Mouse (Mus musculus): Measurements from ENCODE around the gene Sorcs3. TPM values are rescaled to one million over a fixed set of nuclear protein-coding genes. Genes with fewer than 3 reads are reported as not detected.

Gene Sorcs3
- polyA plus RNA-seq, 1 experiment from 2014 or later = 12.7 TPM

DNA sequence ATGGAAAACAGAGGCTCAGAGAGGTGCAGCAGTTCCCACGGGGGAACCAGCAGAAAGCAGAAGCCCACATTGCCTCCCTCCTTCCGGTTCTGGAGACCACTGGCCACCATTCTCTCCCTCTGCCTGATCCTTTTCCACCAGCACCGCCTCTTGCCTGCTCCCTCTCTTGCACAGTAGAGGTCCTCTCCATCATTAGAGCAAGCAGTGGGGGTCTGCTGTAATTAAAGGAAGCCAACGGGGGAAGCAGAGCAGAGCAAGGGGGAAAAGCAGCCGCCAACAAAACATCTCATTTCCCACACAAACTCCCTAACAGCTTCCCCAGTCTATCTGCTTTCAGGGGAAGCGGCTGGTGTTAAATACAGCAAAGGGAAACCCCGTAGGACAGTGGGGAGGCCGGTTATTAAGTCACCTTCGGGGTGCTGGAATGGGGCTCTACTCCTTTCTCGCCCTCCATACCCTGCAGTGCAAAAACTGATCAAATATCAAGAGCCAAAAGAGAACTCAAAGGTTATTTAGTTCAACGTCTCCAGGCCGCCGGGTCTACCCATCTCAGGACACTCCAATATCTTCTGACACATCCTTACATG lies 32.1 kb downstream of the Sorcs3 start:
- H3K9ac ChIP-seq = no peak overlapping the region
- WGBS = 46% methylated on average over 13 of the region's 13 CpGs
- no peaks in the 10 kb centered on the region for H3K9me3 ChIP-seq
- no peaks in the 10 kb centered on the region for H3K36me3 ChIP-seq
- H3K4me1 ChIP-seq (replicated peaks) = peaks cover 21% of the 10 kb centered on the region
- H3K27me3 ChIP-seq = peaks cover 20% of the 10 kb centered on the region
- ATAC-seq (ENCODE audit: low read depth) = no peak
- H3K4me3 ChIP-seq = no peak overlapping the region
- H3K27ac ChIP-seq (replicated peaks) = no peak overlapping the region
- no peak overlapping the region for H3K4me2 ChIP-seq

DNA sequence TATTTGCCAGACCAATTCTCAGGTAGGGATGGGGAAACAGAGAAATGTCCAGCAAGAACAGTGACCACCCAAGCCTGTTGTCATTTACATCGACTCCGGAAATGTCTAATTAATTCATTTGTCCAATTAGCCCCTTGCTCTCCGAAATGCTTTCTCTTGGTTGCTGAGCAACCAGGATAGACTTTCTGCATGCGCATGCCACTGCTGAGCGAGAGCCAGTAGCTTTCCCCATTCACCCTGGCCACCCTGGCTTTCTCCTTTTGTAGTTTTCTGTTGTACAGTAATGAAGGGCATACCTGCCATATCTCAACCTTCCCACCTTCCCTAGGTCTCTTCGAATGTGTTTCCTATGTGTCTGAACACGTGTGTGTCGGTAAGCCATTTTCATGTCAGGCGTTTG lies 32.6 kb downstream of the Sorcs3 start:
- H3K9me3 ChIP-seq = no peaks in the 10 kb centered on the region
- WGBS = 50% methylated on average over 9 of the region's 9 CpGs
- no peak overlapping the region for H3K4me3 ChIP-seq
- H3K36me3 ChIP-seq = no peaks in the 10 kb centered on the region
- ATAC-seq (ENCODE audit: low read depth) = 0 out of 2 replicates have a peak, but pooled peaks have one; percentile 34
- H3K27ac ChIP-seq (replicated peaks) = no peak overlapping the region
- no peak overlapping the region for H3K9ac ChIP-seq
- peaks cover 21% of the 10 kb centered on the region for H3K4me1 ChIP-seq (replicated peaks)
- H3K4me2 ChIP-seq = no peak overlapping the region
- H3K27me3 ChIP-seq = peaks cover 20% of the 10 kb centered on the region

DNA sequence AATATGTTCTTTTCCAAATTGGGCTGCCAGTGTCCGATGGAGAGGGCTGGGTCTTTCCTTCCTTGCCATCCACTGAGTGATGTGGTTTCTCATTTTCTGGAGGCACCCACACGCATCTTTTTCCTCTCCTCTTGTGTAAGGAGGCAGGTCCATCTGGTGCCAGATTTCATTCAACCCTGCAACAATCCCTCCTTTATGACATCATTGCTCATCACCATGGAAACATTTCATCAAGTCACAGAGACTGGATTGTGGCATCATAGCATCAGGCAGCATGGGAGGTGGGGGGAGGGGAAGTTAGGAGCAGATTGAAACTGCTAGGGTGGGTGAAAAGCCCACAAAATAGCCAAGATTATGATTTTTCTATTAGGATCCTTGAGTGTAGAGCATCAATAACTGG lies 35.1 kb downstream of the Sorcs3 start:
- H3K27me3 ChIP-seq = peaks cover 20% of the 10 kb centered on the region
- peaks cover 21% of the 10 kb centered on the region for H3K4me1 ChIP-seq (replicated peaks)
- H3K27ac ChIP-seq (replicated peaks) = no peak overlapping the region
- H3K9me3 ChIP-seq = no peaks in the 10 kb centered on the region
- ATAC-seq (ENCODE audit: low read depth) = no peak
- no peak overlapping the region for H3K9ac ChIP-seq
- WGBS = 34% methylated on average over 2 of the region's 2 CpGs
- H3K36me3 ChIP-seq = no peaks in the 10 kb centered on the region
- H3K4me3 ChIP-seq = no peak overlapping the region
- H3K4me2 ChIP-seq = no peak overlapping the region

DNA sequence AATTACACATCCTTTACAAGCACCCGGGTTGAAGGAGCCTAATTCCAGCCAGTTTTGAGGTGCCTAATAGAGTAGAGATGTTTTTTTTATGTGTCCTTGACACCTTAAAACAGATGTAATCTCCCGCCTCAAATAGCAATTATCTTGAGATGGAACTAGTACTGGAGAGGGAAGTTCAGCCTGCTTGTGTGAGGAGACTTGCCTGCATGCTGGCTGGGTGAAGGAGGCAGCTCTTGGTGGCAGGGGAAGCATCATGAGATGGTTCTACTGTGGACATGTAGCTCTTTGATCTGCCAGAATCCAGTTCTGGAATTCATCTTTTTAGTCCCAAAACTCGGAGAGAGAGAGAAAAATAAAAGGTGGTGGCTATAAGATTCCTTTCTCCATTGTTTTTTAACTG lies 38.2 kb downstream of the Sorcs3 start:
- ATAC-seq (ENCODE audit: low read depth) = no peak
- Histone ChIP-seq H3K4me1 (replicated peaks) (peaks cover 9% of the 10 kb centered on the region), H3K4me3 (no peak overlapping the region), H3K36me3 (no peaks in the 10 kb centered on the region), H3K4me2 (no peak overlapping the region), H3K27me3 (peaks cover 6% of the 10 kb centered on the region), H3K27ac (replicated peaks) (no peak overlapping the region), H3K9ac (no peak overlapping the region), H3K9me3 (no peaks in the 10 kb centered on the region)
- WGBS = 77% methylated on average over 3 of the region's 3 CpGs

DNA sequence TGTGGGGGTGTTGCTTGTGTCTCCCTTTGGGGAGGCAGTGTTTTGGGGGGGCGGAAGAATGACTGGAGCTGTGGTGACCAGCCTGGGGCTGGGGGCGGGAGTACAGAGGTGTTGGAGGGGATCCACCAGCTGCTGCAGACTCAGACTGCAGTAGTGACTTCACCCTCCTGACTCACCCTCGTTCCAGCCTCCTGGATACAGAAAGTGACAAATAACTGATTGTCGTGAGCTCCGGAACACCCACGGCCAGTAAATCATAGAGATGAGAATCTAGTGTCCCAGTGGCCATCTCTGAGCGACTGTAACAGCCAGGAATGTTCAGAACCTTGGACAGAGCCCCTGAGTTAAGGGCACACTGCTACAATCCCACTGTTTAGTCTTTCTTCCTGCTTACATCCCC lies 53.4 kb downstream of the Sorcs3 start:
- Histone ChIP-seq H3K27ac (replicated peaks) (no peak overlapping the region), H3K4me1 (replicated peaks) (peaks cover 7% of the 10 kb centered on the region; the same call in 1 of the 2 replicates), H3K36me3 (no peaks in the 10 kb centered on the region), H3K9ac (no peak overlapping the region), H3K9me3 (no peaks in the 10 kb centered on the region), H3K27me3 (no peaks in the 10 kb centered on the region), H3K4me3 (no peak overlapping the region), H3K4me2 (no peak overlapping the region)
- ATAC-seq (ENCODE audit: low read depth) = no peak
- WGBS = 70% methylated on average over 7 of the region's 7 CpGs

DNA sequence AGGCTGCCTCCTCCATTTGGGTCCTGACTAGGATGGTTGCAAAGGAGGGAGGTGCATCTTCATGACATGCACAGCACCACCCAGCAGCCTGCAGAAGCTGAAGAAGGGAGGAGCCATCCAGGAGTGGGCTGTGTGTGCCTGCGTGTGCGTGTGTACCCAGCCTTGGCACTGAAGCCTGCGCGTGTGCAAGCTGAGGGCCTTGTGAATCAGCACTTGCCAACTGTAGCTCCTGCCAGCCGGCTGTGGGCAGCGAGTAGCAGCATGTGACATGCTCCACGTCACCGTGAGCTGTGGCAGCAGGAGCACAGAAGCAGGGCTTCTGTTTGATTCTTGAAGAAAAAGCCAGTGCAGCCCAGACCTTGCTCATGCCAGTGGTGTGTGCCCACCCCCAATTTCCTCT lies 54.8 kb downstream of the Sorcs3 start:
- no peak for ATAC-seq (ENCODE audit: low read depth)
- Histone ChIP-seq H3K4me3 (no peak overlapping the region), H3K4me2 (no peak overlapping the region), H3K27ac (replicated peaks) (no peak overlapping the region), H3K9ac (no peak overlapping the region), H3K36me3 (no peaks in the 10 kb centered on the region), H3K27me3 (no peaks in the 10 kb centered on the region), H3K4me1 (replicated peaks) (peaks cover 7% of the 10 kb centered on the region; the same call in 1 of the 2 replicates), H3K9me3 (no peaks in the 10 kb centered on the region)
- WGBS = 90% methylated on average over 8 of the region's 8 CpGs

DNA sequence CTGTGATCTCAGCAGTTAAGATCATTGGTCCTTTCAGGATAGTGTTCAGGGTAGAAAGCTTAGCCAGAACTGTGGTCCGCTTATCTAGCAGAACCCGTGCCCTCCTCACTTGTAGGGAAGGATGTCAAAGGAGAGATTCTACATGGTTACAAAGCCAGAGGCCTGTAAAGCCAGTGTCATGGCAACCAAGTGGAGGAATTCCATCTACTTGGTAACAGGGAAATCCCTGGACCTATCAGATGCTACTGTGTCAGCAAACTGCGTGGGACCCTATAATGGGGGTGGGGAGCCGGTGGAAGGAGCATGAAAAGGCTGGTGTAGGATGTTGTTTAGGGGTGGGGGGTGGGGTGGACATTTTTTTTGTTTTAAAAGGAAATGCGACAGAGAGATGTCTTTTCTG lies 57.9 kb downstream of the Sorcs3 start:
- H3K27me3 ChIP-seq = no peaks in the 10 kb centered on the region
- ATAC-seq (ENCODE audit: low read depth) = no peak
- H3K4me2 ChIP-seq = no peak overlapping the region
- no peaks in the 10 kb centered on the region for H3K36me3 ChIP-seq
- no peaks in the 10 kb centered on the region for H3K9me3 ChIP-seq
- no peak overlapping the region for H3K4me3 ChIP-seq
- H3K4me1 ChIP-seq (replicated peaks) = peaks cover 7% of the 10 kb centered on the region; the same call in 1 of the 2 replicates
- WGBS = 46% methylated on average over 5 of the region's 5 CpGs
- H3K27ac ChIP-seq (replicated peaks) = no peak overlapping the region
- H3K9ac ChIP-seq = no peak overlapping the region

DNA sequence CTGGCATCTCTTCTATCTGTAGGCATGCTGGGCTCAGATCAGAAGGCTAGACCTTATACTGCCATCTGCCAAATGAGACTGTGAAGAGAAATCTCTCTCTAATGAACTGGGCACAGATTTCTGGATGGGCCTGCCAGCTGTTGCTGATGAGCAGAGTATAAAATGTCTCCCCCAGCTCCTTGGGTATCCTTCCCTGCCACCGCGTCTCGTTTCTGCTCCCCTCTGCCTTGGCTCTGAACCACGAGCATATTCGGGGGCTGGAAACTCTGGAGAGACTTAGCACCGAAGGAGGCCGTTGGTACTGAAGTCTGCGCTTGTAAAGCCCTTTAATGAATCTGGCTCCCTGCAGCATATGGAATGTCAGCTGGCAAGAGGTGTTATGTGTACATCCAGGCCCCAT lies 74.4 kb downstream of the Sorcs3 start:
- 59% methylated on average over 8 of the region's 8 CpGs for WGBS

DNA sequence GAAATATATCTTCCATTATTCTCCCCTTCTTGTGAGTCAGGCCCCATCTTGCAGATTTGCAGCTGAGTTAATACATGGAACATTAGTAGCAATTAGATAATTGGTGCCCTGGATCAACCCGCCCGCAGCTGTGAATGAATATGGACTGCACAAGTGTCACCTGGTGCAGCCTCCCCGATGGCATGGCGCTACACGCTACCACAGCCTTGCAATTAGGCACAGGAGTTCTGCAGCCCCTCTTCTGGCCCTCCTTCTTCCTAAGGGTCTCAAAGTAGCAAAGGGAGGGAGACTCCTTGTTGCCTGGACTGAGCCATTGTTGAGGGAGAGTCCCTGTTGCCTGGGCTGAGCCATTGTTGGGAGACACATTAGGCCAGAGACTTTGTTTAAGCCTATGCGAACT lies 76.4 kb downstream of the Sorcs3 start:
- ATAC-seq (ENCODE audit: low read depth) = peak; percentile 61; the same call in 1 of the 2 replicates
- Histone ChIP-seq H3K36me3 (no peaks in the 10 kb centered on the region), H3K4me1 (replicated peaks) (peaks cover 24% of the 10 kb centered on the region), H3K27me3 (no peaks in the 10 kb centered on the region), H3K9ac (no peak overlapping the region), H3K4me3 (no peak overlapping the region), H3K9me3 (no peaks in the 10 kb centered on the region), H3K27ac (replicated peaks) (no peak overlapping the region), H3K4me2 (no peak overlapping the region)
- WGBS = 44% methylated on average over 6 of the region's 6 CpGs

More for the DNA sequence above, 74.4 kb downstream of the Sorcs3 start:
- Histone ChIP-seq H3K4me3 (no peak overlapping the region), H3K4me1 (replicated peaks) (peaks cover 15% of the 10 kb centered on the region), H3K27ac (replicated peaks) (no peak overlapping the region), H3K36me3 (no peaks in the 10 kb centered on the region), H3K4me2 (no peak overlapping the region), H3K27me3 (no peaks in the 10 kb centered on the region), H3K9ac (no peak overlapping the region), H3K9me3 (no peaks in the 10 kb centered on the region)
- ATAC-seq (ENCODE audit: low read depth) = no peak

DNA sequence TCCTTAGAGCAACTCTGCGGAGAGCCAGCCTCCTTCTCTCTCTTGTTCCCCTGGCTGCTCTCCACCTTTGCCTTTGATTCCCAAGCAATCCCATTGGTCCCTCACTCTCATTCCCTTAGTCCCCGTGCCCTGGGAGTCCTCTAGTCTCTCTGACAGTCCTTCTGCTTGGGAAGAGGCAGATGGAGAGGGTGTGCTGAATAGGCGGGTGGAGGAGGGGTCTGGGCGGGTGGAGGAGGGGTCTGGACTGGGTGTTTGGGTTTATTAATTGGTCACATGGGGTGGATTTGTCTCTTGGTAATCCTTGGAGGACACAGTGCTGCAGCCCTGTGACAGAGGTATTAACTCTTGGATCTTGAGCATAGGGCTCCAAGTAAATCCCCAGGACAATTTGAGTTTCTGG lies 77.4 kb downstream of the Sorcs3 start:
- peaks cover 24% of the 10 kb centered on the region for H3K4me1 ChIP-seq (replicated peaks)
- no peak overlapping the region for H3K9ac ChIP-seq
- no peak for ATAC-seq (ENCODE audit: low read depth)
- no peaks in the 10 kb centered on the region for H3K36me3 ChIP-seq
- no peak overlapping the region for H3K4me2 ChIP-seq
- no peak overlapping the region for H3K4me3 ChIP-seq
- H3K27me3 ChIP-seq = no peaks in the 10 kb centered on the region
- no peaks in the 10 kb centered on the region for H3K9me3 ChIP-seq
- WGBS = 40% methylated on average over 4 of the region's 4 CpGs
- H3K27ac ChIP-seq (replicated peaks) = no peak overlapping the region

DNA sequence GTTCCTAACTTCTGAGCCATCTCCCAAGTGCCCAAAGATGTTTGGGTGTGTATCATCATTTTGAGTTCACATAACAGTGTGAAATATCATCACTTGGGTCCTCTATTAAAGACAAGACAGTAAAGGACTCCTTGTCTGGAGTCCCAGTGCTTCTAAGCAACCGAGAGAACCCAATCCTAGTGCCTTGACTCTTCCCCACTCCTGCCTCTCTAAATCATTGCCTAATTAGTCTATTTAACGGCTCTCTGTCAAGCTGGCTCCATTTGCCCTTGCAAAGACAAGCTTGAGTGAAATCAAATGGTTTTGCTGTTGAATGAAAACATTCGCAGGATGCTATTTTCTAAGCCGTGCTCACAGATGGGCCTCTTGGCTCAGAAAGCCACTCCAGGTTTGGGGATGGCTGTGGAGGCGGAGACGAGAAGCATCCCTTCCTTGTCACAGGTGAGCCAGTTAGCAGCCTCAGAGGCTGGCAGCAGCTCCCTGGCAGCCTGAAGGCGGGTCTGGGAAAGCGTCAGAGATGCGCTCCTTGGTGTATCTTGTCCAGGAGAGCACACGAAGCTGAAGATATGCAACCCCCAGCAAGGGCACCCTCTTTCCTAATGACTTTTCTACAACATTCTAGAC lies 79.9 kb downstream of the Sorcs3 start:
- no peak for ATAC-seq (ENCODE audit: low read depth)
- Histone ChIP-seq H3K4me3 (no peak overlapping the region), H3K9ac (no peak overlapping the region), H3K4me2 (no peak overlapping the region), H3K4me1 (replicated peaks) (peaks cover 24% of the 10 kb centered on the region), H3K36me3 (no peaks in the 10 kb centered on the region), H3K9me3 (no peaks in the 10 kb centered on the region), H3K27me3 (no peaks in the 10 kb centered on the region), H3K27ac (replicated peaks) (0 out of 2 replicates have a peak overlapping the region, but pooled peaks have one; percentile 43)
- WGBS = 65% methylated on average over 10 of the region's 10 CpGs

DNA sequence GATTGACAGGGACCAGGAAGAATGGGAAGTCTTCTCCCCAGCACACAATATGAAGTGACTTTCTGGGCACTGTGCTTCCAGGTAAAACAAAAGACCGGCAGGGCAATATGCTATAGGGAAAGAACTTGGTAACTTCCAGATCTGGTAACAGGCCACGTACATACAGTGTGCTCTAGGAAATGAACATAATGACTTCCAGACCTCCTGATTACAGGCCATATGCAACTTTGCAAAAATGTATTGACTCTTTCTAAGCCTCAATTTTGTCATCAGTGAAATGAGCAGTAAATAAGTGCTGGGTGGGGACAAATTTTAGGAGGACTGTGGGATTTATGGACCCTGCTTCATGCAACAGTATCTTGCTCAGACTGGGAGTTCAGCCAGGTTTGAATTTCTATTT lies 88.4 kb downstream of the Sorcs3 start:
- Histone ChIP-seq H3K9me3 (no peaks in the 10 kb centered on the region), H3K4me2 (no peak overlapping the region), H3K4me3 (no peak overlapping the region), H3K4me1 (replicated peaks) (no peaks in the 10 kb centered on the region), H3K27ac (replicated peaks) (no peak overlapping the region), H3K27me3 (no peaks in the 10 kb centered on the region), H3K36me3 (no peaks in the 10 kb centered on the region), H3K9ac (no peak overlapping the region)
- no peak for ATAC-seq (ENCODE audit: low read depth)
- 94% methylated on average over 2 of the region's 2 CpGs for WGBS

DNA sequence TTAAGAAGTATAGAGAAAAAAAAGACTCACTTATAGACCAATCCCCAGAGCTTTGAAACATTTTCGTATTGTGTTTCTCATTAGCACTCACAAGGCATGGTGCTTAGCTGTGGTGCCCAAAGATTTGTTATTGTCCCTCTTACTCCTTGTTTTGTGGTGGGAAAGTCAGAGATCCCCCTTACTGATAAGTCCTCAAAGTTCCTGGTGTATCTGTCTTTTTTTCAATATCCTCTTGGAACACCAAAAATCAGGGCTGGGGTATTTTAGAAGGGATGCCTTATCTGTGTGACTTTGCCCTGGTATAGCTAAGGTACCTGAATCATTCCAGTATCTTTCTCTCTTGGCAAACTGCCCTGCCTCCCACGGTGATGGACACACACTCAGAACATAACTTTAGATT lies 92.6 kb downstream of the Sorcs3 start:
- Histone ChIP-seq H3K27me3 (no peaks in the 10 kb centered on the region), H3K36me3 (no peaks in the 10 kb centered on the region), H3K9ac (no peak overlapping the region), H3K9me3 (no peaks in the 10 kb centered on the region), H3K4me2 (no peak overlapping the region), H3K4me3 (no peak overlapping the region), H3K4me1 (replicated peaks) (peaks cover 17% of the 10 kb centered on the region), H3K27ac (replicated peaks) (no peak overlapping the region)
- no peak for ATAC-seq (ENCODE audit: low read depth)
- 79% methylated on average over 2 of the region's 2 CpGs for WGBS

Data from neural tube, embryonic 13.5 days (tissue).